32 mouse cellular contexts compared by ENCODE assay signal in genomic region chr11:98367863-98368186, GRCm38 (mm10). TPM values are rescaled to one million over a fixed set of nuclear protein-coding genes. Genes with fewer than 3 reads are reported as not detected.
DNase-seq lines count a peak whose midpoint lies in the region; ATAC-seq and TF ChIP-seq lines count a peak whose summit lies in the region.
"Had no signal": no experiment of that assay in that cellular context is flagged by ENCODE, and none has a peak within 500 bp of the region (broad histone marks: within the 10 kb centered on the region; RNA-seq: fewer than 3 reads in every experiment).

No protein-coding gene starts in this region.

- H3K4me1 ChIP-seq in heart, embryonic 12.5 days (replicated peaks) = peaks cover 76% of the 10 kb centered on the region
- peaks cover 20% of the 10 kb centered on the region for H3K4me1 ChIP-seq in midbrain, embryonic 11.5 days (ENCODE audit: control insufficient read depth, insufficient read depth, low read length)
- peaks cover 23% of the 10 kb centered on the region for H3K4me1 ChIP-seq in midbrain, embryonic 15.5 days

- no peak overlapping the region for H3K4me3 ChIP-seq in gastrocnemius, adult 2 months
- no peak overlapping the region for H3K4me3 ChIP-seq in heart, embryonic 12.5 days
- H3K4me3 ChIP-seq in midbrain, embryonic 11.5 days (ENCODE audit: low read depth, low read length) = no peak overlapping the region
- H3K4me3 ChIP-seq in midbrain, embryonic 15.5 days = no peak overlapping the region
- H3K4me3 ChIP-seq: embryonic facial prominence, embryonic 13.5 days; forebrain, embryonic 10.5 days; kidney, embryonic 15.5 days; limb, embryonic 10.5 days; limb, embryonic 15.5 days; liver, embryonic 13.5 days; megakaryocyte, embryonic 14.5 days; midbrain, embryonic 13.5 days had no signal

- ATAC-seq in heart, embryonic 12.5 days (ENCODE audit: insufficient number of reproducible peaks, low FRiP score) = no peak
- no peak for ATAC-seq in midbrain, embryonic 11.5 days (ENCODE audit: low FRiP score)
- no peak for ATAC-seq in midbrain, embryonic 15.5 days (replicated peaks)
- ATAC-seq: CD4-positive, CD25-positive, alpha-beta regulatory T cell, adult 4 months; hindbrain, embryonic 16.5 days; lung, postnatal 0 days; midbrain, embryonic 13.5 days had no signal

- 56% methylated on average over 7 of the region's 7 CpGs for WGBS in heart, embryonic 12.5 days
- WGBS in midbrain, embryonic 11.5 days = 89% methylated on average over 7 of the region's 7 CpGs
- 88% methylated on average over 7 of the region's 7 CpGs for whole genome bisulfite sequencing in midbrain, embryonic 15.5 days

- intact Hi-C loops in gastrocnemius, adult 2 months (cut with DNase I) = no loop called here
- intact Hi-C loops in gastrocnemius, postnatal 36 days (cut with DNase I) = no loop called here

- H3K27ac ChIP-seq in gastrocnemius, adult 2 months = peak overlapping the region; percentile 82
- H3K27ac ChIP-seq in heart, embryonic 12.5 days (ENCODE audit: poor library complexity, severe bottlenecking) = peak overlapping the region; percentile 75
- no peak overlapping the region for H3K27ac ChIP-seq in midbrain, embryonic 11.5 days (ENCODE audit: low read depth, low read length)
- H3K27ac ChIP-seq in midbrain, embryonic 15.5 days = no peak overlapping the region
- H3K27ac ChIP-seq: embryonic facial prominence, embryonic 13.5 days; forebrain, embryonic 10.5 days; limb, embryonic 10.5 days; limb, embryonic 15.5 days; liver, embryonic 13.5 days; midbrain, embryonic 13.5 days had no signal

- H3K9ac ChIP-seq in heart, embryonic 12.5 days = no peak overlapping the region
- H3K9ac ChIP-seq in midbrain, embryonic 11.5 days (ENCODE audit: low read length) = no peak overlapping the region
- H3K9ac ChIP-seq in midbrain, embryonic 15.5 days = no peak overlapping the region
- H3K9ac ChIP-seq: embryonic facial prominence, embryonic 13.5 days; kidney, embryonic 15.5 days; limb, embryonic 15.5 days; liver, embryonic 13.5 days; midbrain, embryonic 13.5 days had no signal

- no peak overlapping the region for H3K4me2 ChIP-seq in heart, embryonic 12.5 days
- H3K4me2 ChIP-seq in midbrain, embryonic 11.5 days = no peak overlapping the region
- no peak overlapping the region for H3K4me2 ChIP-seq in midbrain, embryonic 15.5 days
- H3K4me2 ChIP-seq: embryonic facial prominence, embryonic 13.5 days; kidney, embryonic 15.5 days; limb, embryonic 15.5 days; liver, embryonic 13.5 days; midbrain, embryonic 13.5 days had no signal

- no peaks in the 10 kb centered on the region for H3K36me3 ChIP-seq in heart, embryonic 12.5 days
- no peaks in the 10 kb centered on the region; the same call in 1 of the 2 replicates for H3K36me3 ChIP-seq in midbrain, embryonic 11.5 days (ENCODE audit: control insufficient read depth, insufficient read depth, low read length)
- no peaks in the 10 kb centered on the region for H3K36me3 ChIP-seq in midbrain, embryonic 15.5 days (replicated peaks)
- H3K36me3 ChIP-seq: kidney, embryonic 15.5 days; limb, embryonic 15.5 days; liver, embryonic 13.5 days; midbrain, embryonic 13.5 days had no signal

- no peaks in the 10 kb centered on the region for H3K27me3 ChIP-seq in heart, embryonic 12.5 days (replicated peaks)
- H3K27me3 ChIP-seq in midbrain, embryonic 11.5 days (ENCODE audit: control insufficient read depth, insufficient read depth, low read length) = no peaks in the 10 kb centered on the region
- H3K27me3 ChIP-seq in midbrain, embryonic 15.5 days (replicated peaks) = no peaks in the 10 kb centered on the region
- H3K27me3 ChIP-seq: embryonic facial prominence, embryonic 13.5 days; kidney, embryonic 15.5 days; limb, embryonic 15.5 days; liver, embryonic 13.5 days; megakaryocyte, embryonic 14.5 days; midbrain, embryonic 13.5 days had no signal

- no peaks in the 10 kb centered on the region for H3K9me3 ChIP-seq in heart, embryonic 12.5 days (replicated peaks)
- no peaks in the 10 kb centered on the region for H3K9me3 ChIP-seq in midbrain, embryonic 11.5 days (ENCODE audit: control insufficient read depth, low read length)
- H3K9me3 ChIP-seq in midbrain, embryonic 15.5 days = no peaks in the 10 kb centered on the region
- H3K9me3 ChIP-seq: embryonic facial prominence, embryonic 13.5 days; forebrain, embryonic 10.5 days; kidney, embryonic 15.5 days; limb, embryonic 10.5 days; limb, embryonic 15.5 days; liver, embryonic 13.5 days; megakaryocyte, embryonic 14.5 days; midbrain, embryonic 13.5 days had no signal

- DNase-seq in gastrocnemius, adult 2 months = peak; percentile 73
- no peak for DNase-seq in gastrocnemius, postnatal 36 days
- no peak for DNase-seq in heart, adult 9 months (ENCODE audit: low spot score in 2 of 2)
- DNase-seq in midbrain, embryonic 11.5 days (ENCODE audit: low spot score, missing footprints) = peak; percentile 49
- DNase-seq in spleen, postnatal 36 days (ENCODE audit: low spot score in 2 of 2) = no peak
- DNase-seq: adrenal gland, postnatal 25 days; cerebellum, adult 18-20 months; cerebellum, postnatal 10 days; kidney, adult 18-20 months; kidney, postnatal 25 days; liver, embryonic 13.5 days; lung, adult 18-20 months; lung, postnatal 4 days had no signal

- TF ChIP-seq CTCF in gastrocnemius, adult 2 months (IDR thresholded peaks at IDR 0.05) = no peak

RNA-seq across cellular contexts. Expression of gene Stard3, which starts 9.7 kb away (rescaled TPM):
- total RNA-seq in gastrocnemius, adult 2 months (2021) = 10 to 100 TPM; 11.8 to 12.1 TPM
- total RNA-seq in gastrocnemius, postnatal 36 days (2021) = 10 to 100 TPM; 10.3 to 14.7 TPM
- polyA plus RNA-seq in heart, embryonic 12.5 days (2016; fragmentation: Nextera tagmentation; extraction: Ambion mirVana) = 45.2 and 47.6 TPM in 2 replicates
- 39.7 and 41.5 TPM in 2 replicates for polyA plus RNA-seq in midbrain, embryonic 11.5 days (2014; fragmentation: Nextera tagmentation; extraction: Ambion mirVana)
- 38.2 and 44.6 TPM in 2 replicates for polyA plus RNA-seq in midbrain, embryonic 15.5 days (2015; fragmentation: Nextera tagmentation; extraction: Ambion mirVana)

RNA-seq across cellular contexts. Expression of gene Tcap, which starts 15.8 kb away (rescaled TPM):
- total RNA-seq in gastrocnemius, adult 2 months (2021) = 1,000 to 10,000 TPM; 3,050 to 3,067 TPM
- total RNA-seq in gastrocnemius, postnatal 36 days (2021) = 1,000 to 10,000 TPM; 3,291 to 4,304 TPM
- 143 and 152 TPM in 2 replicates for polyA plus RNA-seq in heart, embryonic 12.5 days (2016; fragmentation: Nextera tagmentation; extraction: Ambion mirVana)
- polyA plus RNA-seq in midbrain, embryonic 11.5 days (2014; fragmentation: Nextera tagmentation; extraction: Ambion mirVana) = not detected in 2 replicates
- 0.43 TPM in 1 of 2 replicates, not detected in the other for polyA plus RNA-seq in midbrain, embryonic 15.5 days (2015; fragmentation: Nextera tagmentation; extraction: Ambion mirVana)
- total RNA-seq: common myeloid progenitor, adult 5-6 weeks; monocyte, adult 5-6 weeks had no signal
- polyA plus RNA-seq: CD4-positive, CD25-positive, alpha-beta regulatory T cell, adult 4 months; intestine, embryonic 14.5 days; testis, adult 2 months had no signal

RNA-seq across cellular contexts. Expression of gene Pnmt, which starts 18.4 kb away (rescaled TPM):
- total RNA-seq in gastrocnemius, adult 2 months (2021) = 1 to 10 TPM; 1.8 to 5.9 TPM
- total RNA-seq in gastrocnemius, postnatal 36 days (2021) = 1 to 10 TPM in 1 of 2 experiments, under 1 TPM in 1; 0.89 to 2.1 TPM
- polyA plus RNA-seq in heart, embryonic 12.5 days (2016; fragmentation: Nextera tagmentation; extraction: Ambion mirVana) = 1.7 and 2.0 TPM in 2 replicates
- not detected in 2 replicates for polyA plus RNA-seq in midbrain, embryonic 11.5 days (2014; fragmentation: Nextera tagmentation; extraction: Ambion mirVana)
- 1.2 and 1.3 TPM in 2 replicates for polyA plus RNA-seq in midbrain, embryonic 15.5 days (2015; fragmentation: Nextera tagmentation; extraction: Ambion mirVana)
- total RNA-seq: common myeloid progenitor, adult 5-6 weeks; layer of hippocampus, postnatal 25 days; monocyte, adult 5-6 weeks had no signal
- polyA plus RNA-seq: CD4-positive, CD25-positive, alpha-beta regulatory T cell, adult 4 months; forebrain, embryonic 10.5 days; intestine, embryonic 14.5 days; liver, embryonic 13.5 days; lung, postnatal 0 days; stomach, embryonic 14.5 days; urinary bladder, adult 2 months had no signal

RNA-seq across cellular contexts. Expression of gene Ppp1r1b, which starts 19.6 kb away (rescaled TPM):
- not detected for total RNA-seq in gastrocnemius, adult 2 months (2021)
- total RNA-seq in gastrocnemius, postnatal 36 days (2021) = not detected
- polyA plus RNA-seq in heart, embryonic 12.5 days (2016; fragmentation: Nextera tagmentation; extraction: Ambion mirVana) = 30.4 and 32.2 TPM in 2 replicates
- polyA plus RNA-seq in midbrain, embryonic 11.5 days (2014; fragmentation: Nextera tagmentation; extraction: Ambion mirVana) = 0.78 and 0.91 TPM in 2 replicates
- polyA plus RNA-seq in midbrain, embryonic 15.5 days (2015; fragmentation: Nextera tagmentation; extraction: Ambion mirVana) = 2.0 and 4.0 TPM in 2 replicates
- total RNA-seq: common myeloid progenitor, adult 5-6 weeks; monocyte, adult 5-6 weeks had no signal
- polyA plus RNA-seq: CD4-positive, CD25-positive, alpha-beta regulatory T cell, adult 4 months had no signal

RNA-seq across cellular contexts. Expression of gene Pgap3, which starts 32.5 kb away (rescaled TPM):
- 1 to 10 TPM; 2.2 to 3.0 TPM for total RNA-seq in gastrocnemius, adult 2 months (2021)
- 1 to 10 TPM; 1.8 to 2.2 TPM for total RNA-seq in gastrocnemius, postnatal 36 days (2021)
- polyA plus RNA-seq in heart, embryonic 12.5 days (2016; fragmentation: Nextera tagmentation; extraction: Ambion mirVana) = 20.0 and 20.6 TPM in 2 replicates
- polyA plus RNA-seq in midbrain, embryonic 11.5 days (2014; fragmentation: Nextera tagmentation; extraction: Ambion mirVana) = 5.6 and 5.7 TPM in 2 replicates
- polyA plus RNA-seq in midbrain, embryonic 15.5 days (2015; fragmentation: Nextera tagmentation; extraction: Ambion mirVana) = 9.6 and 9.9 TPM in 2 replicates

Comparison
In these comparisons a context has a peak if more than half of its experiments do, and no peak if none do; other contexts are left out.
1. DNase-seq: peak in gastrocnemius, adult 2 months (single experiment) and midbrain, embryonic 11.5 days (single experiment); none in gastrocnemius, postnatal 36 days (0 of 2), heart, adult 9 months (0 of 2) and spleen, postnatal 36 days (0 of 2).
2. H3K27ac ChIP-seq: peak in gastrocnemius, adult 2 months (single experiment) and heart, embryonic 12.5 days (single experiment); none in midbrain, embryonic 11.5 days (single experiment) and midbrain, embryonic 15.5 days (single experiment).
3. RNA of gene Tcap, which starts 15.8 kb away (polyA plus RNA-seq): 143 to 152 TPM in heart, embryonic 12.5 days; 0.43 TPM in midbrain, embryonic 15.5 days and not detected in midbrain, embryonic 11.5 days; every median in the first group is over 100 times any median in the second.